Mouse (Mus musculus) cerebellum, adult 11 months (tissue): ENCODE measurements around the gene Mllt6.
"Not testable (repeated sequence)": the region's sequence is repeated elsewhere in the genome, so short reads cannot be mapped to it uniquely, and the experiment has no call there.

Source experiments
- DNase-seq: peaks from one replicate; pipeline ENCODE4 v3.0.0; 2022

Mllt6 gene

DNA sequence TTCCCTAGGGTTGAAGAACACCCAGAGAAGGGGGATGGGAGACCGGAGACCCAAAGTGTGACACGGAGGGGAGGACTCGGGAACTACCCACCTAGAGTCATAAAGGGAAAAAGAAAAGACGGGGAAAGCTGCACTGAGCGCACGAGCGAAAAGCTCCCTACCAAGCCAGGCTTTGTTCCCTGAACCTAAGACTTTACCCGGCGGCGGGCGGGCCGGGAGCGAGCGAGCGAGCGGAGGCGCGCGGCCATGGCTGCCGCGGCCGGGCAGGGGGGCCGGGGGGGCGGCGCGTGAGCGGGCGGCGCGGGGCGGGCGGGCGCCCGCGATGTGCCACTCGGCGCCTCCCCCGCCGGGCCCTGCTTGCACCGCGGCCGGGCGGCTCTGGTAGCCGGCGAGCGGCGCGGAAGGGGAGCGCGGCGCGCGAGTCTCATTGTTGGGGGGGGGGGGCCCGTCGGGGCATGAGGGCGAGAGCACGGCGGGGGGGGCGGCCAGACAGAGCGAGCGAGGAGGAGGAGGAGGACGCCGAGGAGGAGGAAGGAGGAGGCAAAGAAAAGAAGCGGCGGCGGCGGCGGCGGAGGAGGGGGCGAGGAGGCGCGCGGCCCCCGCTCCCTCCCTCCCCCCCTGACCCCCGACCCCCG is at the start of gene Mllt6:
Gene Mllt6 (plus strand): TSS at position 522 of the 635 bp plus-strand sequence.
- DNase-seq: peak; percentile 68

DNA sequence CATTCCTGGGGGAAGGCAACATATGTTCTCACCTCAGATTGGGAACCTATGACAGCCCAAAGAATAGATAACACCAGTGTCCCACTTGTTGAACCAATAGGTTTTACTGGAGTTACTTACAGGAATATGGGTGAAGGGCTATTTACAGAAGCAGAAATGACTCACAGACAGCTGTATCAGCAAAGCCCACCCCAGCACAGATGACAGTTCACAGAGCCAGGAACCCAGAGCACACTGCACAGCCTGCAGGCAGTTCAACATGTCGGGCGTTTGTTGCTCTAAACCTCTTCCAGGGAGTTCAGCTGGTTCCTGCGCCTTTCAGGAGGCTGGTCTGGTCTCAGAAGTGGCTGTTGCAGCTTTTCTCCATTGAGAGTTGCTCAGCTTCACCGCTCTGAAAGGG is 47.9 kb upstream of the Mllt6 start:
- DNase-seq: no peak

DNA sequence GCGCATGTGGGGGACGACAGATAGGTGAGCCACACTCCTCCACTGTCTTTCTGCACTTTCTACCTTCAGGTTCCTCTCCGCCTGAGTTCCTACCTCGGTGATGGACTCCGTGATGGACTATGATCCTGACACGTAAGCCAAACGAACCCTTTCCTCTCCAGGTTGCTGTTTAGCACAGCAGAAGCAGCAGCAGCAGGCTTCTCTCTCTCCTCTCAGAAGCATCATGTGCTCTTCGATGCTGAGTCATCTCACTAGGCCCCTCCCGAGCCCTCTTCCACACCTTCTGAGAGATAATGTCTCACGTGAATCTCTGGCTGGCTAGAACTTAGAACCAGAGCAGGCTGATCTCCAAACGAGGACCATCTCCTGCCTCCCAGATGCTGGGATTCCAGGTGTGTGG is 44.8 kb upstream of the Mllt6 start:
- DNase-seq: no peak

DNA sequence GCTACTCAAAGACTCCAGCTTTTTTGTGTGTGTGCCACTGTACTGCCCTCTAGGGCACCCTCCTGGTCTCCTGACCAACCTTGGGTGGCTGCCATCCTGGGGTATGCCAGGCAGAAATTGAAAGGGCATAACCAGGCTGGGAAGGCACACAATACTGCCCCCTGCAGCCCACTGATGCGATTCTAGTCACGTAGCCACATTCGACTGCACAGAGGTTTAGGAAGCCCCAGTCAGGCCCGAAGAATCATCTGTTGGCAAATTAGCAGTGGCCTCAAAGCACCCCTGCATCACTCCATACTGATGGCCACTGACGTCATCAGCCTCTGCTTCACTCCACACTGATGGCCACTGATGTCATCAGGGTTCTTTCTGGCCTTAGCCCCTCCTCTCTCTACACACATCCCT is 43.8 kb upstream of the Mllt6 start:
- peak; percentile 73 for DNase-seq

DNA sequence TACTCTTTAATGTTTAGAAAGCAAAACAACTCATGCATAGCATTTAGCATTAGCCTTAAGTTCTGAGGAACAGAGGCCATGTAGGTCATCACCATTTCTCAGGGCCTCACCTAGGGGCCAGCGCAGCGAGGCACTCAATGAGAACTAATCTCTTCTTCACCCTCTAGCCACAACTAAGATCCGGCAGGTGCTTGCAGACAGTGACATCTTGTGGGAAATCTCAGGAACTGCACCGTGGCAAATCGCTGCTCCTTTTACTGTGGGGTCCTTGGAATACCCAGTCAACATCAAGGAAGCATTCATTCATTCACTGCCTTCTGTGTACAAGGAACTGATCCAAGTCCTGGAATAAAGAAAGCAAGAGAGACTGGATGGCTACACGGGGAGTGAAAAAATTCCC is 40.8 kb upstream of the Mllt6 start:
- peak; percentile 68 for DNase-seq

DNA sequence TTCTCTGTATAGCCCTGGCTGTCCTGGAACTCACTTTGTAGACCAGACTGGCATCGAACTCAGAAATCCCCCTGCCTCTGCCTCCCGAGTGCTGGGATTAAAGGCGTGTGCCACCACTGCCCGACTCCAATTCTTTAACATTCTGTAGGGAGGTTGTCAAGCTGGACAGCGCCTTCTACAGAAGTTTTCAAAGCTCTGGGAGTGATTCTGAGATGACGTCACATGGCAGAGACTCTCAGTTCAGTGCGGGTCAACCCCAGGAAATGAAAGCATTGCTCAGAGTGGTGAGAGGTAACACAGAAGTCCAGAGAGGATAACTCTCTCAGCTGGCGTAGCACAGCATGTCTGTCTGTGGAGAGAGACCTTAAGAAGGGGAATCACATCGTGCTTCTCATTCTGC is 40.0 kb upstream of the Mllt6 start:
- no peak for DNase-seq

DNA sequence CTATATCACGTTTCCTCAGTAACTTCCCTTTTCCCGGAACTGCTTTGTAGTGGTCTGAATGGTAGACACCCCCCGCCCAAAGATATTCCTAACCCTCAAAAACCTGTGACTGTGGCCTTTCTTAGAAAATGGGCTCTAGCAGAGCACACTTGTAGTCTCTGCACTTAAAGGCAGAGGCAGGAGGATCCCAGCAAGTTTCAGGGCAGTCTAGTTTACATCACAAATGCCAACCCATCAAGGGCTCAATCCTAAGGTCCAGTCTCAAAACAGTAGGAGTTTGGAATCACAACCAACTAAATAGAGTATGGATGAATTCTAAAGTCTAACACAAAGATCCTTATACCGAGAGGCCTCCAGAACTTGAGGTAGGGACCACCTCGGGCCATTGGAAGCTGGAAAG is 37.7 kb upstream of the Mllt6 start:
- DNase-seq: no peak

DNA sequence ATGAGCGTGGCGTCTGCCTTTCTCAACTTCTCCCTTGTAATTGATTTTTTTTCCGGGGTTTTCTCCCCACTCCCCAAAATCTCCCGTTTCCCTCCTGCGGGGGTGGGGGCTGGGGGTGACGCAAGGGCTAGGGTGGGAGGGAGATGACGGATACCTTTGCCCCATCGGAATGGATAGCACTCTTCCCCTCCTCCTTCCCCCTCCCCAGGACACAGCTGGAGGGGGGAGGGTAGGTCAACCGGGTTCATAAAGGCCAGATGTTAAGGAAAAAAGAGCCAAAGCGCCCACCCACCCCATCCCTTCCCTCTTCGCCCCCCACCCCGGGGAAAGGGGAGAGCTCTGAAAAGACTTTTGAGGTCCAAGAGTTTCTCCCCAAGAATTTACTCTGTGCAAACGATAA is 36.8 kb upstream of the Mllt6 start:
- DNase-seq: no peak

DNA sequence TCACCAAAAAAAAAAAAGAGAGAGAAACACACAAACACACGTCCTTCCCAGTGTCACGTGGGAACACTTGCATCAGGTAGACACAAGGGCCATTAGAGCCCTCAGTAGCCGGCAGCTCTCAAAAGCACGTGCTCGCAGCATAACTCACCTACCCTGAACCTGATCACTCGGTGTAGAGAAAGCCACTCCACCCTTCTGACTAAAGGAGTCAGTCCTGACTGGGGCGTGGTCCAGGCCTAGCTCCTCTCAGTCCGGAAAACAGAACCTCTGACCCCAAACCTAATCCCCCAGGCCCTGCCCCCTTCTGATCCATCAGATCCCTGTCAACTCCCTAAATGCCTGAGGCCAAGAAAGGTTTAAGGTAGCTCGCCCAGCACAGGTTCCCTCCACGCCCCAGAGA is 36.4 kb upstream of the Mllt6 start:
- no peak for DNase-seq

DNA sequence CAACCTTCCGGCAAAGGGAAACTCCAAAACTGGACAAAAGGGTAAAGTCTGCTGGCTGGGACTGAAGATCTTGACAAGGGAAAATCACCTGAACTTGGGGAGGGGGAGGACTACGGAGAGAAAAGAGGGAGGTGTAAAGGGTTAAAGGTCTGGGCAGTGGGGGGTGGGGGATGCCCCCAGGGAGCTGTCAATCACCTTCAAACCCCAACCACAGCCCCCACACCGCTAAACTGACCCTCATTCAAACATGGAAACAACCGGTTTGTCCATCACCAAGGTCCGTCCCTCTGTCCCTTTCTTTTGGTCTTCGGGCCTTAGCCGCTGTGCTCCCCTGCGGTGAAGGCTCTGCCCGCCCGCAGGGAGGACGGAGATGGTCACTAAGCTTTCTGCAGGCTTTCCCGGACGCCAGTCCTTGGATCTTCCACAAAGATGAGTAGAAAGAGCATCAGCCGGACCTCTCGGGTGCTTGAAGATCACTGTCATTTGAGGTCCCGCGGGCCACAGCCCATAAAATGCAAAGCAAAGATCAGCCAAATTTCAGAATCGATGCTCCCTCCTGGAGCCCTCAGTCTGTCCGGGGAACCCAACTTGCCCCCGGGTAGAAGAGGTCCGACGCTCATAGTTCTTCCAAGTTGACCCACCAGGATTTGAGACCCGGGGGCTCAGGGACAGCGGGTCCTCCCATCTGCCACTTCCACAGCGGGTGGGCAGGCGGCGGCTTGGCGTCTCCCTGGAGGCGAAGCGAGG is 35.5 kb upstream of the Mllt6 start:
- DNase-seq: no peak

DNA sequence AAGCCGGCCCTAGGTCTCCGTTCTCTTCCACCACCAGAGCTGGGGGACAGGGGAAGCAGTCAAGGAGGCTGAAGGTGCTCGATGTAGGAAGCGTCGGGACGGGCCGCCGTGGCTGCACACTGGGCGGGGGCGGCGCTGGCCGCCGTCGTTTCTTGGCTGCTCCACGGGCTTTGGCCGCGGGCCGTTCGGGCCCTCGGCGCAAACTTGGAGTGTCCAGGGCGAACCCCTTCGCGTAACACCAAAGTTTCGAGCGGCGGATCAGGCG is 35.0 kb upstream of the Mllt6 start:
- DNase-seq: no peak

DNA sequence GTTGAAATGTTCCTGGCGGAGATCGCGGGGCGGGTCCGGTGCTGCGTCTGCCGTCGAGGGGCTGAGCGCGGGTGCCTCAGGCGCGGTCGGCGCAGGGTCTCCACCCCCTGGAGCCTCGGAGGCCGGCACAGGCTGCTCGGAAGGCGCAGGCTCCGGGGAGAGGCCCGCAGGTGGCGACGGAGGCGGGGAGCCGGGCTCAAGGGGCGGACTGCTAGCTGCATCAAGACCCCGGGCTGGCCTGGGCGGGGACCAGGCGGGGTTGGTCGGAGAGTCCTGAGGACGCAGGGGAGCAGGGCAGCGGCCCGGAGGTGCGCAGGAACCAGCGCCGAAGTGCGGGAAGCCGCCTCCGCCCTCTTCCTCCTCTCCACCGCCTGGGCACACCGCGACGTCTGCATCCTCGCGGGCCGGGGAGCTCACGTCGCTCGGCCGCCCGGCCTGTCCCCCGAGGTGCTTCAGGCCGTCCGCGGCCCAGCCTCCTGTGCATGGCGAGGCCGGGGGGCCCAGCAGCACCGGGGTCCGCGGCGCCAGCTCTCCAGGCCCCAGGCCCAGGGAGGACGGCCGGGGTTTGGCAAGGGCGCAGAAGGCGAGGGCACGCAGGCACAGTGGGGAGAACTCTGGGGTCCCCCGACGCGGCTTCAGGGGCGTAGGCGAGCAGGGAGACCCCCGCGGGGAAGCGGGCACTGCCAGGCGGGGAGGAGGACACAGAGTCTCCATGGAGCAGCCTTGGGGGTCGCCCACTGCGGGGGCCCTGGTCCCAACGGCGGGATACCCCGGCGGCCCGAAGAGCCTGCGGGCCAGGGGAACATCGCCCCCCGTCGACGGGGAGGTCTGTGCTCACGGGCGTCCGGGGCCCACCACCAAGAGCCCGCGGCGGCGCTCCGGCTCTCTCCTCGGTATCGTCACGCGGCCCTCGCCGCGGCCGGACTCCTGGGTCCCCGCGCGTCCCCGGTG is 34.4 kb upstream of the Mllt6 start:
- no peak for DNase-seq

DNA sequence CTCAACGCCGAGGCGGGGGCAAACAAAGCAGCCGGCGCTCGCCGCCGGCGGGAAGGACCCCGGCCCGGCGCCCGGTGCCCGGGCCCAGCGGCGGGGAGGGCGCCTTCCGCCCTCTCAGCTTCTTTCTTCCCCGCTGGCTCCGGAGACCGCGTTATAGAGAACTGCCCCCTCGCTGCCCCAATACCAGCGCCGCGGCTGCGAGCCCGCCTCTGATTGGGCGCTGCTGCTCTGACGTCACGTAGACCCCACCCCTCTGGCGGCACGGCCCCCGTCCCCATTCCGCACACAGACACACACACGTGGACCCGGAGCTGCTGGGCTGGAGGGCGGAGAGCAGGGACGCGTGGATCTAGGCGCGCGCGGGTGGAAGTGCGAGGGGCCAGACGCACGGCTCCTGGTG is 33.6 kb upstream of the Mllt6 start, which contains the start of gene Epop:
Gene Epop (minus strand): TSS at position 127 of the 400 bp plus-strand sequence.
- DNase-seq: peak; percentile 56

DNA sequence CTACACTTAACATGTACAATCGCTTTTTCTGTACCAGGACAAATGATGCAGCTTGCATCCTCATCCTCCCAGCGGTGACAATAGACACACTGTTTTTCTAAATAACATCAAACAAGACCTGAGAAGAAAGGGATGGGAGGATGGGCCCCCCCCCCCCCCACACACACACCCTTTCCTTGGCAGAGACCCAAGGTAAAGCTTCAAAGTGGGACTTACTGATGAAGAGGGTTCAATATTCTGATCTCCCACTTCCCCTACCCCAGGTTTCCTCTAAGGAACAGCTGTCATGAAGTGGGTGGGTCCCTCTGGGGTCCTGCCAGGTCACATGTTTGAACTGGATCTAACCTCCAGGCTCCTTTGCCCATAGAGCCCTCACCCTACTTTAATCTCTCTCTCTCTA is 32.2 kb upstream of the Mllt6 start:
- DNase-seq: no peak

DNA sequence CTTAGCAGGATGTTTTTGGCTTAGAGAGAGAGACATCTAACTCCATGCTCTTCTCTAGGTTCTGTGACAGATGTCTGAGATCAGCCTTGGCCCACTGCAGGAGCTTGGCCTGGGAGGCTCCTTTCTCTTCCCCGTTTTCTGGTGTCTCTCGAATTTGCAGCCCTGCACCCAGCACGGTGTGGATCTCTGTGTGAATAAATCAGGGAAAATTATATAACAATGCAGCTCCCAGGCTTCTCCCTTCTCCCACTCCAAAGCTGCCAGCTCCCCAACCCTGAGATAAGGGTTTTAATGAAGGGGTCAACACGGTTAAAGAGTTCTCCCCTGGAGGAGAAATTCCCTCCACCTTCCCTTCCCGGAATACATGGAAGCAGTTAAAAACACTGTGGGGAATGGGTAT is 31.7 kb upstream of the Mllt6 start:
- DNase-seq: no peak

DNA sequence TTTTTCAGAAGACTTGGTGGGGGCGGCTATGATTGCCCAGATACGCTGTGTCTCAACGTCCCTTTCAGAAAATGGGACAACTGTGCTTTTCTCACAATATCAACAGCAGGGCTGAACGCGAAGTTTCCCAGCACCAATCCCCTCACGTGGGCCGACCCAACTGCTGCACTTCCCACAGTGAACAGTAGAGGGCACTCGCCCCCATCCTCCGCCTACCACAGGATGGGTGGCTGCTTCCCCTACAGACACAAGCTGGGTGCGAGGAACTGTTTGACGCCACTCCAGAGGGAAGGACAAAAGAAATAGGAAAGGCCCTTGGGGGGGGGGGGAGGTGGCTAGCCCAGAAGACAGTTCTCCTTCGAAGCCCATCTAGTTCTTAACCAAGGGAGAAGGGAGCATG is 31.3 kb upstream of the Mllt6 start:
- DNase-seq: peak; percentile 76

DNA sequence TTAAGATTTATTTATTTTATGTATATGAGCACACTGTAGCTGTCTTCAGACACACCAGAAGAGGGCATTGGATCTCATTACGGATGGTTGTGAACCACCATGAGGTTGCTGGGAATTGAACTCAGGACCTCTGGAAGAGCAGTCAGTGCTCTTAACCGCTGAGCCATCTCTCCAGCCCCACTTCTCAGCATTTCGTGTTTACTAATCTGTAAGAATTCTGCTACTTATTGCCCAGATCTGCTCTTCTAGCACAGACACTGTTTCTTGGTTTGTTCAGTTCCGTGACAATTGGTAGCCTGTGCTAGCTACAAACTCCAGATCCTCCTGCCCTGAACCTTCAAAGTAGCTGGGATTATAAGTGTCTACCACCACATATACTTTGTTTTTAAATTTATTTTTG is 30.8 kb upstream of the Mllt6 start:
- DNase-seq: not testable (repeated sequence)

DNA sequence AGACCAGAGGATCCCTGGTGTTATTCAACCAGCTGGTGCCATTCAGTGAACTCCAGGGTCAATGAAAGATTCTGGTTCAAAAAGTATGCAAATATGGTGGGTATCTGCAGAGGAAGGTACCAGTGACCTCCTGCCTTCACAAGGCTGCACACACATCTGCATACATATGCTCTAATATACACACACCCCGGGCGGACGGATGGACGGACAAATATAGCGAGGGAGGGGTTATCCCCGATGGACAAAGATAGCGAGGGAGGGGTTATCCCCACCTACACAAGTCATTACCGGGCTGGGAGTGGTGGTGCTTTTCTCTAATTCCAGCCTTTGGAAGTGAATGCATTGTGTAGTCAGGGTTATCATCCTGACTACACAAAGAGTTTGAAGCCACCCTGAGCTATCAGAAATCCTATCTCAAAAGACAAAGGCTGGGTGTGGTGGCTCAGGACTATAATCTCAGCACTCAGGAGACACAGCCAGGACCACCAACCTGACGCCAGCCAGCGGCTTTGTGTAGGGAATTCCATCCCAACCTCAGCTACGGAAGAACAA is 27.7 kb upstream of the Mllt6 start:
- no peak for DNase-seq

DNA sequence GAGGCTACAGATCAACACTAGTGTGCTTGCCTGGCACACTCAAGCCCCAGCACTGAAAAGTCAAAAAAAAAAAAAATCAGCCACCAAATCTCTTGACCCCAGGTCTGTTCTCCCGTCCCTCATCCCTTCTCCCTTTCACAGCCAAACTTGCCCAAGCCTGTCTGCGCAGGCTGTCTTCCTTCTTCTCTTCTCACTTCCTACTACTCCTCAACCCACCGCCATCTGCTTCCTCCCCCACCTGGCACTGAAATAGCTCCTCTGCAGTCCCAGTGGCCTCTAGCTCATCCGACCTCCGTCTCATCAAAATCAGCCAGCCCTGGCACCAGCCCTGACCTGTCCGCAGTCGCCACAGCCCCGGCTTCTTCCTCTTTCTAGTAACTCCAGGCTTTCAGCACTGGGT is 21.5 kb upstream of the Mllt6 start:
- DNase-seq: no peak

DNA sequence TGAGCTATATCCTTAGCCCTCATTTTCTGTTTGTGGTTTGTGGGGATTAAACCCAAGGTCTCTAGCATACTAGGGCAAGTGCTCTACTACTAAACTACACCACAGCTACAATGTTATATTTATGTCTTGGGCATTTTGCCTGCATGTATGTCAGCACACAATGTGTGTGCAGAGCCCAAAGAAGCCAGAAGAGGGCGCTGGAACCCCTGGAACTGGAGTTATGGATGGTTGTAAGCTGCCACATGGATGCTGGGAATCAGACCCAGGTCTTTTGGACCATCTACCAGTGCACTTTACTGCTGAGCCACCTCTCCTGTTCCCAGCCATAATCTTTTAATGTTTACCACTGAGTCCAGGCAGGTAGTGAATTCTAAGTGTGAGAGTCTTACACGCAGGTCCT is 20.5 kb upstream of the Mllt6 start:
- no peak for DNase-seq

DNA sequence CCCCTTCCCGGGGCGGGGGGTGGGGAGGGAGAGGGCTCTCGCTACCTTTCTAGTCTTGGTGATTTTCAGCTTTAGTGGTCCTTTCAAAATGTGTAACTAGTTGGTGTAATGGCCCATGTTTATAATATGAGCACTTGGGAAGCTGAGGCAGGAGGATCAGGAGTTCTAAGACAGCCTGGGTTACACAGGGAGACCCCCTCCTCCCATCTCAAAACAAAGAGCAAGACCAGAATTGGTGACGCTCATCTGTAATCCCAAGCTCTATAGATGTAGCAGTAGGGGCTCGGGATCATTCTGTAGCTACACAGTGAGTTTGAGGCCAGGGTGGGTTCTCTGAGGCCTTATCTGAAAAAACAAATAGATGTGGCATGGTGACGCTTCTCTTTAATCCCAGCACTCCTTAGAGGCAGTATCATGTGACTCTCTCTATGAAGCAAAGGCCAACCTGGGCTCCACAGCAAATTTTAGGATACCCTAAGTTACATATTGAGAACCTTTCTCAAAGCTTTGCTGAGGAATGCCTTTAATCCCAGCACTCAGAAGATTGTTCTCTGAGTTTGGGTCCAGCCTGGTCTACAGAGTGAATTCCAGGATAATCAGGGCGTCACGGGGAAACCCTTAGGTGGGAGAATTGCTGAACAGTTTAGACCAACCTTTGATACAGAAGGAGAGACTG is 19.7 kb upstream of the Mllt6 start:
- DNase-seq: no peak

DNA sequence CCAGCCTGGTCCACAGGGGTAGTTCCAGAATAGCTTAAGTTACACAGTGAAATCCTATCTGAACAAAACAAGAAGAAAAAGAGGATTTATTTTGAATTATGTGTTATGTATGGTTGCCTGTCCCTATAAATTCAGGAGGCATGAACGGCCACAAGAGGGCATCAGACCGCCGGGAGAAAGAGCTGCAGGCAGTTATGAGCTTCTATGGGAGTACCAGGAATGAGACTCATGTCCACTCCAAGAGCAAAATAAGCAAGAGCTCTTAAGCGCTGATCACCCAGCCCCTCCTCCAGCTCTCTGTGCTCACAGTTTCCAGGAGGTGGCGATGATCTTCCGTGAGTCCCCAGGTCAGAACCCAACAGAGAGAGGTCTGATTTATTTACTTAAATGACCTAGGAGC is 18.4 kb upstream of the Mllt6 start:
- peak; percentile 63 for DNase-seq

DNA sequence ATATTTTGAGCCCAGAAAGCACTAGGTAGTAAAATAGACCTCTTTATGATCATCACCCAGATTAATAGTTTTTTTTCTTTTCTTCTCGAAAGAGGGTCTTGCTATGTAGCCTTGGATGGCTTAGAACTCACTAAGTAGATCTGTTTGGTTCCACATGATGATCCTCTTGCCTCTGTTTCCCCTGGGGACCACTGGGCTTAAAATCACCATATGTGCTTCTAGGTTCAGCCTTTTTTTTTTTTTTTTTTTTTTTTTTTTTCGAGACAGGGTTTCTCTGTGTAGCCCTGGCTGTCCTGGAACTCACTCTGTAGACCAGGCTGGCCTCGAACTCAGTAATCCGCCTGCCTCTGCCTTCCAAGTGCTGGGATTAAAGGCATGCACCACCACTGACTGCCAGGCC is 14.7 kb upstream of the Mllt6 start:
- not testable (repeated sequence) for DNase-seq
